Mouse (Mus musculus) adrenal gland, postnatal 4 days (tissue): ENCODE results near the gene Mpv17l2. TPM values are rescaled to one million over a fixed set of nuclear protein-coding genes. Genes with fewer than 3 reads are reported as not detected.

Experiments used
- DNase-seq, 2 experiments: peaks; one replicate each; pipeline ENCODE4 v3.0.0; 2021 to 2022; ENCODE audit warnings: low spot score in 2 of 2, mixed read lengths in 2 of 2
- total RNA-seq, 2 experiments: library from RNA; stranded (reverse); gene quantifications; 2 replicates each; pipeline ENCODE4 v1.2.3; 2021

The Mpv17l2 gene
- total RNA-seq, 2 experiments from 2014 or later: 93.1 to 109 TPM

- DNase-seq: no peak
Observed at GRCm38 (mm10) chr8:70768956-70769355, 8.2 kb upstream of the Mpv17l2 start.

- DNase-seq: no peak
Observed at GRCm38 (mm10) chr8:70768231-70768776, 7.6 kb upstream of the Mpv17l2 start.

- no peak for DNase-seq
Observed at GRCm38 (mm10) chr8:70767503-70767902, 6.8 kb upstream of the Mpv17l2 start.

GRCm38 (mm10) chr8:70766571-70767440 is 6.1 kb upstream of the Mpv17l2 start:
- peak in 1 of 2 experiments; percentile 50 for DNase-seq

GRCm38 (mm10) chr8:70765838-70766570 is 5.3 kb upstream of the Mpv17l2 start:
- no peak for DNase-seq

- no peak for DNase-seq
Observed at GRCm38 (mm10) chr8:70765329-70765728, 4.6 kb upstream of the Mpv17l2 start.

- no peak for DNase-seq
Observed at GRCm38 (mm10) chr8:70764676-70765075, 3.9 kb upstream of the Mpv17l2 start.

- DNase-seq: no peak
Observed at GRCm38 (mm10) chr8:70764026-70764425, 3.3 kb upstream of the Mpv17l2 start.

- no peak for DNase-seq
Observed at GRCm38 (mm10) chr8:70763354-70763753, 2.6 kb upstream of the Mpv17l2 start.

- DNase-seq: no peak
Observed at GRCm38 (mm10) chr8:70762118-70762517, 1.4 kb upstream of the Mpv17l2 start.

- DNase-seq: no peak
Observed at GRCm38 (mm10) chr8:70760350-70760749, 396 bp downstream of the Mpv17l2 start.

- DNase-seq: no peak
Observed at GRCm38 (mm10) chr8:70758616-70759561, 1.9 kb downstream of the Mpv17l2 start.

GRCm38 (mm10) chr8:70758308-70758615 is 2.5 kb downstream of the Mpv17l2 start:
- no peak for DNase-seq

GRCm38 (mm10) chr8:70757523-70758307 is 3.0 kb downstream of the Mpv17l2 start:
- DNase-seq: no peak

- no peak for DNase-seq
Observed at GRCm38 (mm10) chr8:70756476-70757040, 4.2 kb downstream of the Mpv17l2 start.

- no peak for DNase-seq
Observed at GRCm38 (mm10) chr8:70755661-70756475, 4.9 kb downstream of the Mpv17l2 start.

GRCm38 (mm10) chr8:70754871-70755660 is 5.7 kb downstream of the Mpv17l2 start:
- no peak for DNase-seq
